Mouse (Mus musculus) megakaryocyte progenitor cell, adult 5-6 weeks (primary cell): ENCODE measurements around the gene Exosc2. TPM values are rescaled to one million over a fixed set of nuclear protein-coding genes. Genes with fewer than 3 reads are reported as not detected.
A peak's percentile ranks its signal among the peaks of the same experiment; 100 is the strongest.
"Not testable (repeated sequence)": the region's sequence is repeated elsewhere in the genome, so short reads cannot be mapped to it uniquely, and the experiment has no call there.

Experiments
- ATAC-seq: replicated peaks from 2 replicates; pipeline ENCODE4 v1.8.0; 2016; ENCODE audit warnings: mild to moderate bottlenecking, moderate TSS enrichment, inconsistent platforms; ENCODE audit not compliant: poor library complexity
- total RNA-seq, 2 experiments: library from RNA; stranded (forward) in 1 of 2; stranded (reverse) in 1 of 2; fragments of 157-497, 149-512 nt in 1 of 2; fragments of 200-1000 nt in 1 of 2; gene quantifications; 2 replicates each; pipeline versions ENCODE4 v1.2.3 to v1.2.4; 2015 to 2017

Gene Exosc2
- total RNA-seq, 2 experiments from 2014 or later: 46.7 to 74.1 TPM

DNA sequence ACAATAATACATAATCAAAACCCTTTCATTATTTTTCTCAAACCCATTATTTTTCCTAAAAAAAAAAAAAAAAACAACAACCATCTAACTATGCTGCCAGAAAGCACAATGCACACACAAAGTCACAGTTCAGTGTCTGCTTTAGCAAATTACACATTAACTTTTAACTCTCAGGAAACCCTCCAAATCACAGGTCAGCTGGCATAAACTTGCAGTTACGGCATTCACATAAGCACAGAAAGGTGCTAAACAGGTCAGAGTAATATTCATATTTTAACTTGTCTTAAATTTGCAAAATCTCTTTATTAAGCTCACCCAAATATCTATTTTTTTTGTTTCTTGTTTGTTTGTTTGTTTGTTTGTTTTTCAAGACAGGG, 6.7 kb upstream of the Exosc2 start:
- no peak for ATAC-seq

- peak; percentile 38; the same call in 1 of the 2 replicates for ATAC-seq
Observed at GRCm38 (mm10) chr2:31667332-31667731, 3.2 kb upstream of the Exosc2 start.

DNA sequence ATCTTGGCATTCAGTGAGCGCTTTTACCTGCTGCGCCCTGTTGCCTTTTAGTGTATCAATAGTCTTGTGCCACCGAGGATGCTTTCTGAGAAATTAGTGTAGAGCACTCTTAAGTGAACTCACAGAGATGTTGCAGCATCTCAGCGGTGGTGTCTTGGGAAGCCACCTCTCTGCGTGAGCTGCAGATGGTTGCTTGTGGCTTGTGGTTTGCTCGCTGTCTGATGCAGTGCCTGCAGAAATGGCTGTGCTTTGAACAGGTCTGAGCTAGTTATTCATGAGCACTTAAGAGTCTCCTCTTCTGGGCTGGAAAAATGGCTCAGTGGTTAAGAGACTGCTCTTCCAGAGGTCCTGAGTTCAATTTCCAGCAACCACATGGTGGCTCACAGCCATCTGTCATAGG, 8.1 kb downstream of the Exosc2 start:
- no peak for ATAC-seq

- not testable (repeated sequence) for ATAC-seq
Observed at GRCm38 (mm10) chr2:31681051-31681707, 10.7 kb downstream of the Exosc2 start.

DNA sequence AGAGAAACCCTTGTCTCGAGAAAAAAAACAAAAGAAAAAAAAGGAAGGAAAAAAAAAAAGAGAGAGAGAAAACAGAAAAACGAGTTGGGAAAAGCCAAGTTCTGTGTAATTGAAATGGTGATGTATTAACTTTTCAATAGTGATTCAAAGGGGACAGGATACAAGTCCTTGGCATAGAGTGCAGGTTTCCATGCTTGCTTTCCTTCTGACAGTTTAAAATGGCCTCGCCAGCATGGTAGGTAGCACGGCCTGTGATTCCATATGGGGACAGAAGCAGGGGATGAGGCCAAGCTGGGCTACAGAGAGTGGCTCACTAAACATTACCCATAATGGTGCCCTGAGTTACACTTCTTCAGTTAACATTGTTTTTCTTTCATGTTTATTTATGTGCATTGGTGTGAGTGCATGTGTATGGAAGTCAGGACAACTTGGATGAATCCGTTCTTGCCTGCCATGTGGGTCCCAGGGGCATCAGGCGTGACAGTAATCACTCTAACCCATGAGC, 11.3 kb downstream of the Exosc2 start:
- ATAC-seq: no peak

DNA sequence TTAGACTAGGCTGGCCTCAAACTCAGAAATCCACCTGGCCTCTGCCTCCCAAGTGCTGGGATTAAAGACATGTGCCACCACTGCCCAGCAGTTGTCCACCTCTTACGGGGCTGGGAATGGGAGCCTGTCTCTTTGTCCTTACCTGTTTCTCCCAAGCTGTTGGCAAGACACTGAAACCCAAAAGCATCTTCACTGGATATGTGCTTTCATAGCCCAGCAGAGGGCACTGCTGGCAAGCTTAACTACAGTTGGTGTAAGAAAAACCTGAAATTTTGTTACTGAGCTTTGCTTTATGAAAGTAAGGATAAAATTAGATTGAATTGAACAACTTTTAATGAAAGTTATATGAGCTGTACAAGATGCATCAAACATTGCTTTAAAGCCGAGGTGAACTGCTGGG, 13.2 kb downstream of the Exosc2 start:
- 0 out of 2 replicates have a peak, but pooled peaks have one; percentile 34 for ATAC-seq

DNA sequence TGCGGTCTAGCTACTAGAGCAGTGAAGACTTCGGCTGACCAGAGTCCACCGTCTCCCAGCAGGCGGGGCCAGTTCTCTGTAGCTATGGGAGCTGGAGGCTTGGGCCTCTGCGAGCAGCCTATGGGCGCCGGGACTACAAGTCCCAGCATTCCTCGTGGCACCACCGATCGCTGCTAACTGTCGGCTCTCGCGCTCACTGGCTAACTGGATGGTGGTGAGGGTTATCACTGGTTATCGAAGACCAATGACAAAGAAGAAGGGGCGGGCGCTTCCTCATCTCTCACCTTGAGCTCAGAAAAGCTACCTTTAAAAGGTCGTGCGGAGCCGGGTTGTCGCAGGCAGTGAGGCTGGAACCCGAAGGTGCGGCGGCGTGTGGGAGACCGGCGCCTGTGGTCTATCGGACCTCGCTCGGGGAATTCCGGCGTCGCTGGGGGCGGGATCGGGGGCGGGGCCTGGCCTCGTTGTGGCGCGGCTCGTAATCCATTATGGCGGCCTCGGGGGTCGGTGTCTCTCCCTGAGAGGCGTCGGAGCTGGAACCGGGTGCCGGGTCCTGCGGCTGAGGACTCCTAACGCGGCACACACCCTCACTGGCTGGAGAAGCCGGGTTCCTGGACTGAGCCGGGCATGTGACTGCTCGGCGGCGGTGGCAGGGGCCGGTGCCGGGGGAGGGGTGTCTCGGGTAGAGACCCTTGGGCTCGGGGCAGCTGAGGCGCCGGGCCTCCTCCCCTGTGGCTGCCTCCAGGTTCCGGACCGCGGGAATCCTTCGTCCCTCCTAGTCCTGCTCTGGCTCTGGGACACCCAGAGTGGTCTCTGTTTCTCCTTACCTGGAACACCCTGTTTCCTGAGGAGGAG, 17.8 kb downstream of the Exosc2 start, which contains the start of gene Abl1:
Abl1 (plus strand) TSS at position 303 of the 852 bp plus-strand sequence.
- peak; percentile 97 for ATAC-seq

GRCm38 (mm10) chr2:31689045-31689444, 18.5 kb downstream of the Exosc2 start:
- ATAC-seq: 0 out of 2 replicates have a peak, but pooled peaks have one; percentile 19

GRCm38 (mm10) chr2:31690063-31690462, 19.5 kb downstream of the Exosc2 start:
- ATAC-seq: no peak

GRCm38 (mm10) chr2:31698209-31698608, 27.7 kb downstream of the Exosc2 start:
- ATAC-seq: peak; percentile 66

GRCm38 (mm10) chr2:31700545-31701446, 30.3 kb downstream of the Exosc2 start:
- ATAC-seq: peak; percentile 71

GRCm38 (mm10) chr2:31703226-31703625, 32.7 kb downstream of the Exosc2 start:
- no peak for ATAC-seq

DNA sequence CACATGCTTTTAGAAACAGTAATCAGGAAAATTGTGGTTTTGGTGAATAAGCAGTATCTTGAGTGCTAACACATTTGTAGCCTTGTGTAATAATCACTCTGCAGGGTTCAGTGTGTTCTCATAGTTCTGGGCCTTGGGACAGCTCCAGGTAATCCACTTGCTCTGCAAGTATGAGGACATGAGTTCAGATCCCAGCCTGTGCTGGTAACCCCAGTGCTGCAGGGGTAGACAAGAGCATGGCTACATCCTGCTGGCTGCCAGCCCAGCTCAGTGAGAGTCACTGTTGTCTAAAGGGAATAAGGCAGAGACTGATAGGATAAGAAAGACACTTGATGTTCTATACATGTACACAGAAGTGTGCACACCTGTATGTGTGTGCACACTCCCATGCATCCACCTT, 35.4 kb downstream of the Exosc2 start:
- ATAC-seq: peak; percentile 60

GRCm38 (mm10) chr2:31706531-31706930, 36.0 kb downstream of the Exosc2 start:
- ATAC-seq: peak; percentile 68

DNA sequence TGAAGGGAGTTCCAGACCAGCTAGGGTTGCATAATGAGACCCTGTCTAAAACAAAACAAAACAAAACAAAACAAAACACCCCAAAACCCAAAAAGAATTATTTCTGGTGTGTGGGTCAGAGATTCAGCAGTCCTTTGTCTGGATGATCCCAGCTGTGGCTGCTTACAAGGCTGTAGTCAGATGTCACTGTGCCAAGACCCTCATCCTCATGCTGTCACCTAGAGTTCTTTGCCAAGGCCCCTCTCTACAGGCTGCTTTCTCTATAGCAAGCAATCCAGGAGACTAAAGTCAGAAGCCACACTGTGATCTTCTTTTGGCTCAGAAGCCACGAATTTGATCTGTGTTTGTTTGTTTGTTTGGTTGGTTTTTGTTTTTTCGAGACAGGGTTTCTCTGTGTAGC, 42.2 kb downstream of the Exosc2 start:
- no peak for ATAC-seq

- ATAC-seq: no peak
Observed at GRCm38 (mm10) chr2:31713813-31714212, 43.3 kb downstream of the Exosc2 start.

GRCm38 (mm10) chr2:31714780-31715179, 44.3 kb downstream of the Exosc2 start:
- no peak for ATAC-seq

- ATAC-seq: no peak
Observed at GRCm38 (mm10) chr2:31715985-31716384, 45.5 kb downstream of the Exosc2 start.

- ATAC-seq: no peak
Observed at GRCm38 (mm10) chr2:31719202-31719880, 48.8 kb downstream of the Exosc2 start.

- ATAC-seq: no peak
Observed at GRCm38 (mm10) chr2:31719944-31720343, 49.4 kb downstream of the Exosc2 start.
